Mouse (Mus musculus): ENCODE measurements around the gene Mmadhc. TPM values are rescaled to one million over a fixed set of nuclear protein-coding genes. Genes with fewer than 3 reads are reported as not detected.

Mmadhc gene
- polyA plus RNA-seq (2014; fragmentation: Illumina TruSeq; extraction: RNeasy Lipid Tissue Mini Kit (QIAGEN cat#74804); ENCODE audit: low read depth, low replicate concordance) = 153 TPM

DNA sequence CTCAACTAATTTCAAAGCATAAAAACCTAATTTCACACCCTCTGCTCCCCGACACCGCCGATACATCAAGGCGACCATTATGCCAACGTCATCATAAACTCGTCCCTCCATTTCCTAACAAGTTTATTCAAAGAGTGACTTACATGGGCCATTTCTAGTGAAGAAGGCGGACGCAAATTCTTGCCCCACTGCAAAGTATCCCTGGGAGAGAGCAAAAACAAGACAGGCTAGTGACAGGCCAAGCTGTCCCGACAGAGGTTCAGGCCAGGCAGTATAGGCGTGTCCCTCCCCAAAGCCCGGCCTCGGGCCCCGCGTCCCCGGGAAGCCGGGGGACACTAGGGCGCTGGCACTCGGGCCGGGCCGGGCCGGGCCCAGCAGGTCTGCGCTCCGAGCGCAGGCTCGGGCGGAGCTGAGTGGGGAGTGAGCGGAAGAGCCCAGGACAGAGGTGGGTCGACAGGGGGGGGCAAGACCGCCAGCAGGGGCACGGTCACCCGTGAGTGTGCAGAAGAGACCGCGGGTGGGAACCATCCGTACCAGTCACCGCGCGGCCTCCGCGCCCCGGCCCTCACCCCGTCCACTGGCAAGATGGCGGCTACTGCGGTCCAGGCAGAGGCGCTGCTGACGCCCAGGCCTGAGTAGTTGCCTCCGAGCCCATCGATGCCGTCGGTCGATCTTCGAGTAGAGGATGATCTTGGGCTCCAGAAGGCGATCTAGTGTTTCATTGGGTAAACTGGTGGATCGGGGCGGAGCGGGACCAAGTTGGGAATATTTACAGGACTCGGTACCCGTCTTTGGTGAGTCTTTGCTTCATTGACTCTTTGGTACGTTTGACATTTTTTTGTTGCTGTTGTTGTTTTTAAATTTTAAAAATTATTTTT lies at the start of gene Mmadhc:
Gene Mmadhc, minus strand, starts transcription at position 693 of the 878 bp plus-strand sequence.

Other genes with a start within 250 kb of the Mmadhc start
- gene Lypd6, start 230.4 kb downstream of the Mmadhc start, polyA plus RNA-seq (2014; fragmentation: Illumina TruSeq; extraction: RNeasy Lipid Tissue Mini Kit (QIAGEN cat#74804); ENCODE audit: low read depth, low replicate concordance) = 1.2 TPM